Mouse (Mus musculus): ENCODE data around the gene Cklf. TPM values are rescaled to one million over a fixed set of nuclear protein-coding genes. Genes with fewer than 3 reads are reported as not detected.

Gene Cklf
- polyA plus RNA-seq, 2 experiments = 13.6 to 16.5 TPM

DNA sequence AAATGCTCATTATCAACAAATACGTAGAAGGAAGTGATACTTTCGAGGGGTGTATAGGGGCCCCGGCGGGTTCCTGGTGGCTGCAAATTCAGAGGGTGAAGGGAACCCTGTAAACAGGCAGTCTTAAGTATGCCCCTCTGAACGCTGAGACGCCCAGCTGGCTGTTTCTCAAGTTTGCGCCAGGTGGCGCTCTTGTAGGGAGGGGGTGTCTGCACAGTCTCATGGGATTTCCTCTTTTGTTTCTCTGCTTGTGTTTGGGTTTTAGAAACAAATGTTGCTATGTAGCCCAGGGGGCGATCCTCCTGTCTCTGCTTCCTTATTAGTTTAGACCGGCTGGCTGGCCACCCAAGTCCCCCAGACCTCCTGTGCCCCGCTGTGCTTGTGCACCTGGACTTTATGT is 31.6 kb upstream of the Cklf start:
- 11% methylated on average over 11 of the region's 11 CpGs for WGBS (ENCODE audit: insufficient replicate concordance)
- Histone ChIP-seq H3K27me3 (ENCODE audit: control insufficient read depth, insufficient read depth, low read length) (no peaks in the 10 kb centered on the region), H3K9ac (replicated peaks) (no peak overlapping the region), H3K4me2 (ENCODE audit: low read depth) (no peak overlapping the region), H3K36me3 (replicated peaks; ENCODE audit: control insufficient read depth, insufficient read depth, low read depth) (no peaks in the 10 kb centered on the region), H3K27ac (no peak overlapping the region), H3K4me3 (ENCODE audit: insufficient read depth in 1 of 2, low read depth in 2 of 2, low read length in 2 of 2) (no peak overlapping the region), H3K4me1 (replicated peaks; ENCODE audit: control insufficient read depth in 2 of 2, insufficient read depth in 2 of 2, low read length in 1 of 2) (no peaks in the 10 kb centered on the region), H3K9me3 (ENCODE audit: control insufficient read depth, low read length) (no peaks in the 10 kb centered on the region)
- TF ChIP-seq EP300 (IDR thresholded peaks at IDR 0.05; ENCODE audit: low read depth) (no peak), CTCF (IDR thresholded peaks at IDR 0.05; ENCODE audit: low read depth) (peak; percentile 76)
- DNase-seq (ENCODE audit: low read depth in 3 of 3, low spot score in 3 of 3) (peak in 1 of 3 experiments; percentile 28), ATAC-seq (ENCODE audit: insufficient read depth) (0 out of 2 replicates have a peak, but pooled peaks have one; percentile 14)

DNA sequence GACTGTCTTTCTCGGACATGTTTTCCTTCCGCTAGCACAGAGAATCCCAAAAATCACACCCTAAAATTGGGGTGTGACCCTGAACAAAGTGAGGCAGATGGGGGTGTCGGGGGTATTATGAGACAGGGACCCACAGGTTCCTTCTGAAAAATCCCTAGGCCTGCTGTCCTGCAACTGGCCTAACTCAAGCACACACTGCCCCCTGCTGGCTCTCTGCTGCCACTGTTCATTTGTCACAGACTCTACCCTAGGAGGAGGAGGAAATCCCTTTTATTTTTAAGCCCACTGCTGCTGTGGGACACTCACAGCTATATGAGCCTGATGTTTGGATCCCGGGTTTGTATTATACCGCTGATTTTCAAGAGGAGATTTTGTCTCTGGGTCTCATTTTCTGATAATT is 30.9 kb upstream of the Cklf start:
- ATAC-seq (ENCODE audit: insufficient read depth) = no peak
- Histone ChIP-seq H3K9me3 (ENCODE audit: control insufficient read depth, low read length) (no peaks in the 10 kb centered on the region), H3K27ac (no peak overlapping the region), H3K27me3 (ENCODE audit: control insufficient read depth, insufficient read depth, low read length) (no peaks in the 10 kb centered on the region), H3K36me3 (replicated peaks; ENCODE audit: control insufficient read depth, insufficient read depth, low read depth) (no peaks in the 10 kb centered on the region), H3K4me2 (ENCODE audit: low read depth) (no peak overlapping the region), H3K4me1 (replicated peaks; ENCODE audit: control insufficient read depth in 2 of 2, insufficient read depth in 2 of 2, low read length in 1 of 2) (no peaks in the 10 kb centered on the region), H3K4me3 (ENCODE audit: insufficient read depth in 1 of 2, low read depth in 2 of 2, low read length in 2 of 2) (no peak overlapping the region), H3K9ac (replicated peaks) (no peak overlapping the region)
- WGBS (ENCODE audit: insufficient replicate concordance) = 32% methylated on average over 5 of the region's 5 CpGs
- DNase-seq (ENCODE audit: low read depth in 3 of 3, low spot score in 3 of 3) = peak in 1 of 3 experiments; percentile 36
- TF ChIP-seq EP300 (IDR thresholded peaks at IDR 0.05; ENCODE audit: low read depth) (no peak), CTCF (IDR thresholded peaks at IDR 0.05; ENCODE audit: low read depth) (peak; percentile 87)

DNA sequence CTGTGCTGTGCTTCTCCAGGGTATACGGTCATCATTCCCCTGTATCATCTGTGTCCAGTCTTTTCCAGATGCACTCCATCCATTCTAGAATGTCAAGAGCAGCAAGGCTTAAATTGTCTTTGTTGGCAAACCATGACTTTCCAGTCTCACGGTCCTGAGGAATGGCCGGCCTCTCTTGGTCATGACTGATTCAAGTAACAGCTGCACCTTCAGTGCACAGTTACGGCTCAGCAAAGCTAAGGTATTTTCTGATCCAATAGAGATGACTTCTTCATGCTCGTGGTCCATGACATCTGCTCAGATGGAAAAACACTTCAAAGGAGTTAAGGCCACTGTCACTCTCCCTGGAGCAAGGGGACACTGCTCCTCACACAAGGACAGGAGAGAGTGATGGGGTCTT is 23.6 kb upstream of the Cklf start:
- ATAC-seq (ENCODE audit: insufficient read depth) (no peak), DNase-seq (ENCODE audit: low read depth in 3 of 3, low spot score in 3 of 3) (no peak)
- H3K4me3 ChIP-seq (ENCODE audit: insufficient read depth in 1 of 2, low read depth in 2 of 2, low read length in 2 of 2) = no peak overlapping the region
- H3K27ac ChIP-seq = no peak overlapping the region
- peaks cover 6% of the 10 kb centered on the region; the same call in 1 of the 2 replicates for H3K36me3 ChIP-seq (replicated peaks; ENCODE audit: control insufficient read depth, insufficient read depth, low read depth)
- TF ChIP-seq CTCF (IDR thresholded peaks at IDR 0.05; ENCODE audit: low read depth) = no peak
- no peaks in the 10 kb centered on the region for H3K27me3 ChIP-seq (ENCODE audit: control insufficient read depth, insufficient read depth, low read length)
- H3K4me1 ChIP-seq (replicated peaks; ENCODE audit: control insufficient read depth in 2 of 2, insufficient read depth in 2 of 2, low read length in 1 of 2) = peaks cover 0 to 5% of the 10 kb centered on the region in 2 experiments; a peak in 2 of 4 replicates
- 76% methylated on average over 5 of the region's 5 CpGs for WGBS (ENCODE audit: insufficient replicate concordance)
- no peak overlapping the region for H3K4me2 ChIP-seq (ENCODE audit: low read depth)
- H3K9me3 ChIP-seq (ENCODE audit: control insufficient read depth, low read length) = no peaks in the 10 kb centered on the region
- H3K9ac ChIP-seq (replicated peaks) = no peak overlapping the region

DNA sequence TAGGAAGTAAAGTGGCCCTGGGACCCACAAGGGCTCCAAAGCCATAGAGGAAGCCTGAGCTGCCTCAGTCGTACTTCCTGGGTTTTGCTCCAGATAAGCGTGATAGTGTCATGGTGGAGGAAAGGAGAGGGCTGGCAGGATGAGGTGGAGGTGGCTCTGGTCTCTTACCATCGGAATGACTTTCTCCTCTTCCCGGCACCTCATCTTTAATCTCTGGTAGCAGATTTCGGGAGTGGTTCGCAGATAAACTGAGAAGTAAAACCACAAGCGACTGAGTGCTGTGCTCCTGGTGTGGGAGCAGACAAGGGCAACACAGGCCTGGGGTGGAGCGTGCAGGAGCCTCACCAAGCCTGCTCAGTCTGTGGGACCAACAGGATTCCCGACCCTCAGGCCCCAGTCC is 20.3 kb upstream of the Cklf start:
- H3K27ac ChIP-seq = no peak overlapping the region
- H3K36me3 ChIP-seq (replicated peaks; ENCODE audit: control insufficient read depth, insufficient read depth, low read depth) = peaks cover 6% of the 10 kb centered on the region; the same call in 1 of the 2 replicates
- H3K4me1 ChIP-seq (replicated peaks; ENCODE audit: control insufficient read depth in 2 of 2, insufficient read depth in 2 of 2, low read length in 1 of 2) = peaks cover 0 to 5% of the 10 kb centered on the region in 2 experiments; a peak in 2 of 4 replicates
- 13% methylated on average over 9 of the region's 9 CpGs for WGBS (ENCODE audit: insufficient replicate concordance)
- no peak overlapping the region for H3K4me3 ChIP-seq (ENCODE audit: insufficient read depth in 1 of 2, low read depth in 2 of 2, low read length in 2 of 2)
- H3K9ac ChIP-seq (replicated peaks) = no peak overlapping the region
- H3K4me2 ChIP-seq (ENCODE audit: low read depth) = no peak overlapping the region
- ATAC-seq (ENCODE audit: insufficient read depth) (peak; percentile 72), DNase-seq (ENCODE audit: low read depth in 3 of 3, low spot score in 3 of 3) (no peak)
- no peaks in the 10 kb centered on the region for H3K9me3 ChIP-seq (ENCODE audit: control insufficient read depth, low read length)
- H3K27me3 ChIP-seq (ENCODE audit: control insufficient read depth, insufficient read depth, low read length) = no peaks in the 10 kb centered on the region
- TF ChIP-seq EP300 (IDR thresholded peaks at IDR 0.05; ENCODE audit: low read depth) (peak; percentile 51; the same call in 1 of the 2 replicates), CTCF (IDR thresholded peaks at IDR 0.05; ENCODE audit: low read depth) (no peak)

DNA sequence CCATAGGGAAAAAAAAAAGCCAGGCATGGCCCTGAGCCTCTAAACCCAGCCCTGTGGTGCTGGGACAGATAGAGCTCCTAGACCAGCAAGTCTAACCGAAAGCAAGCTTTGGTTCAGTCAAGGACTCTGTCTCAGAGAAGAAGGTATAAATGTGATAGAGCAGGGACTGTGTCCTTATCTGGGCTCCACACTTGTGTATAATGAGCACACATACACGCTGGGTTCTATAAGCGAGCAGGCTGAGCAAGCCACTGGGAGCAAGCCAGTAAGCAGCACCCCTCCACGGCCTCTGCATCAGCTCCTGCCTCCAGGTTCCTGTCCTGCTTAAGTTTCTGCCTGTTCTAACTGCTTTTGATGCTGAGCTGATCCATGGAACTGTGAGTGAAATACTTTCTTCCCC is 18.6 kb upstream of the Cklf start:
- Histone ChIP-seq H3K27ac (no peak overlapping the region), H3K9ac (replicated peaks) (no peak overlapping the region), H3K4me1 (replicated peaks; ENCODE audit: control insufficient read depth in 2 of 2, insufficient read depth in 2 of 2, low read length in 1 of 2) (peaks cover 0 to 5% of the 10 kb centered on the region in 2 experiments; a peak in 2 of 4 replicates), H3K9me3 (ENCODE audit: control insufficient read depth, low read length) (no peaks in the 10 kb centered on the region), H3K4me3 (ENCODE audit: insufficient read depth in 1 of 2, low read depth in 2 of 2, low read length in 2 of 2) (no peak overlapping the region), H3K27me3 (ENCODE audit: control insufficient read depth, insufficient read depth, low read length) (no peaks in the 10 kb centered on the region), H3K36me3 (replicated peaks; ENCODE audit: control insufficient read depth, insufficient read depth, low read depth) (peaks cover 6% of the 10 kb centered on the region; the same call in 1 of the 2 replicates), H3K4me2 (ENCODE audit: low read depth) (no peak overlapping the region)
- peak; percentile 22; the same call in 1 of the 2 replicates for ATAC-seq (ENCODE audit: insufficient read depth)
- TF ChIP-seq CTCF (IDR thresholded peaks at IDR 0.05; ENCODE audit: low read depth) = no peak
- TF ChIP-seq EP300 (IDR thresholded peaks at IDR 0.05; ENCODE audit: low read depth) = no peak
- 39% methylated on average over 4 of the region's 4 CpGs for WGBS (ENCODE audit: insufficient replicate concordance)
- no peak for DNase-seq (ENCODE audit: low read depth in 3 of 3, low spot score in 3 of 3)

Measured in liver, embryonic 14.5 days (tissue).